Mouse (Mus musculus): Measurements from ENCODE around the gene Cutc. TPM values are rescaled to one million over a fixed set of nuclear protein-coding genes. Genes with fewer than 3 reads are reported as not detected.

The Cutc gene
- total and polyA plus RNA-seq, 3 experiments: 10.1 to 22.7 (median 18.2) TPM

GRCm38 (mm10) chr19:43786249-43787026 lies 33.6 kb downstream of the Cutc start:
- TF ChIP-seq MYC (IDR thresholded peaks at IDR 0.05; ENCODE audit: low read depth, low read length) (no peak), ELF1 (IDR thresholded peaks at IDR 0.05; ENCODE audit: low read depth, low read length) (no peak), UBTF (IDR thresholded peaks at IDR 0.05; ENCODE audit: low read depth, low read length) (no peak), USF2 (conservative IDR thresholded peaks at IDR 0.05; ENCODE audit: low read depth, low read length) (no peak), IRF4 (IDR thresholded peaks at IDR 0.05; ENCODE audit: low read depth, low read length) (no peak), ZMIZ1 (IDR thresholded peaks at IDR 0.05; ENCODE audit: low read depth, low read length) (no peak), TCF12 (IDR thresholded peaks at IDR 0.05; ENCODE audit: low read depth, low read length) (no peak), POLR2AphosphoS2 (IDR thresholded peaks at IDR 0.05; ENCODE audit: low read depth, low read length) (no peak), GABPA (IDR thresholded peaks at IDR 0.05; ENCODE audit: insufficient replicate concordance, low read depth, low read length) (no peak), CHD2 (IDR thresholded peaks at IDR 0.05; ENCODE audit: low read length) (no peak), CTCF (conservative IDR thresholded peaks at IDR 0.05 in 1 of 2, IDR thresholded peaks at IDR 0.05 in 1 of 2; ENCODE audit: low read depth in 2 of 2, low read length in 2 of 2) (no peak), NELFE (IDR thresholded peaks at IDR 0.05; ENCODE audit: low read depth, low read length) (no peak), SMC3 (IDR thresholded peaks at IDR 0.05; ENCODE audit: low read depth, low read length) (no peak), ZC3H11A (IDR thresholded peaks at IDR 0.05; ENCODE audit: low read depth, low read length) (no peak), RAD21 (IDR thresholded peaks at IDR 0.05; ENCODE audit: low read depth, low read length) (no peak), EP300 (IDR thresholded peaks at IDR 0.05; ENCODE audit: low read length) (no peak), BHLHE40 (IDR thresholded peaks at IDR 0.05; ENCODE audit: low read depth, low read length) (no peak), POLR2A (IDR thresholded peaks at IDR 0.05; ENCODE audit: low read depth, low read length) (no peak), CHD1 (IDR thresholded peaks at IDR 0.05; ENCODE audit: low read depth, low read length) (no peak), MAFK (IDR thresholded peaks at IDR 0.05; ENCODE audit: insufficient replicate concordance, low read length) (no peak)
- Histone ChIP-seq H3K4me1 (ENCODE audit: control insufficient read depth in 1 of 2, insufficient read depth in 2 of 2) (peaks cover 6 to 7% of the 10 kb centered on the region in 2 experiments; a peak in 2 of 4 replicates), H3K79me2 (replicated peaks; ENCODE audit: control insufficient read depth, extremely low read depth, insufficient read depth, poor library complexity, severe bottlenecking) (no peaks in the 10 kb centered on the region), H3K9me3 (replicated peaks; ENCODE audit: low read length) (no peaks in the 10 kb centered on the region), H3K27me3 (replicated peaks) (no peaks in the 10 kb centered on the region), H3K36me3 (replicated peaks in 1 of 2; ENCODE audit: control insufficient read depth in 1 of 2, insufficient read depth in 1 of 2, low read length in 1 of 2) (no peaks in the 10 kb centered on the region), H3K27ac (ENCODE audit: insufficient read depth, low read depth) (no peak overlapping the region), H3K4me3 (replicated peaks in 1 of 3; ENCODE audit: low read depth in 2 of 3, low read length in 2 of 3, poor library complexity in 1 of 3) (no peak overlapping the region), H3K9ac (ENCODE audit: insufficient read depth, low read depth) (no peak overlapping the region), H3K4me2 (ENCODE audit: insufficient read depth, low read depth, poor library complexity, severe bottlenecking) (peak overlapping the region; percentile 29; the same call in 1 of the 2 replicates)
- in situ Hi-C loops (cut with MboI; ENCODE audit: low pct_ligation_motif_present, low pct_unique_long_range_greater_than_20kb, low sequenced_read_pairs): no loop called here
- no peak for DNase-seq (ENCODE audit: extremely low read depth)
- dilution Hi-C loops (cut with MboI; ENCODE audit: extremely low pct_ligation_motif_present, extremely low pct_unique_long_range_greater_than_20kb, low sequenced_read_pairs): no loop called here

- in situ Hi-C loops (cut with MboI; ENCODE audit: low pct_ligation_motif_present, low pct_unique_long_range_greater_than_20kb, low sequenced_read_pairs): no loop called here
These were observed 37.0 kb downstream of the Cutc start for GRCm38 (mm10) chr19:43789817-43790216.

More at GRCm38 (mm10) chr19:43789817-43790216, 37.0 kb downstream of the Cutc start:
- DNase-seq (ENCODE audit: extremely low read depth): no peak
- no peak overlapping the region for H3K4me2 ChIP-seq (ENCODE audit: insufficient read depth, low read depth, poor library complexity, severe bottlenecking)
- no peak overlapping the region for H3K27ac ChIP-seq (ENCODE audit: insufficient read depth, low read depth)
- dilution Hi-C loops (cut with MboI; ENCODE audit: extremely low pct_ligation_motif_present, extremely low pct_unique_long_range_greater_than_20kb, low sequenced_read_pairs): no loop called here
- no peak overlapping the region for H3K9ac ChIP-seq (ENCODE audit: insufficient read depth, low read depth)
- H3K4me3 ChIP-seq (replicated peaks in 1 of 3; ENCODE audit: low read depth in 2 of 3, low read length in 2 of 3, poor library complexity in 1 of 3): no peak overlapping the region
- H3K27me3 ChIP-seq (replicated peaks): no peaks in the 10 kb centered on the region
- no peaks in the 10 kb centered on the region for H3K79me2 ChIP-seq (replicated peaks; ENCODE audit: control insufficient read depth, extremely low read depth, insufficient read depth, poor library complexity, severe bottlenecking)
- H3K4me1 ChIP-seq (ENCODE audit: control insufficient read depth in 1 of 2, insufficient read depth in 2 of 2): peaks cover 6 to 7% of the 10 kb centered on the region in 2 experiments; a peak in 2 of 4 replicates
- no peaks in the 10 kb centered on the region for H3K36me3 ChIP-seq (replicated peaks in 1 of 2; ENCODE audit: control insufficient read depth in 1 of 2, insufficient read depth in 1 of 2, low read length in 1 of 2)
- TF ChIP-seq PAX5 (IDR thresholded peaks at IDR 0.05; ENCODE audit: low read length) (no peak), CHD1 (IDR thresholded peaks at IDR 0.05; ENCODE audit: low read depth, low read length) (no peak), ZMIZ1 (IDR thresholded peaks at IDR 0.05; ENCODE audit: low read depth, low read length) (no peak), ZC3H11A (IDR thresholded peaks at IDR 0.05; ENCODE audit: low read depth, low read length) (no peak), HCFC1 (IDR thresholded peaks at IDR 0.05; ENCODE audit: low read depth, low read length) (no peak), UBTF (IDR thresholded peaks at IDR 0.05; ENCODE audit: low read depth, low read length) (no peak), CTCF (conservative IDR thresholded peaks at IDR 0.05 in 1 of 2, IDR thresholded peaks at IDR 0.05 in 1 of 2; ENCODE audit: low read depth in 2 of 2, low read length in 2 of 2) (no peak), JUN (IDR thresholded peaks at IDR 0.05; ENCODE audit: insufficient read depth, low read depth, low read length) (no peak), E2F4 (IDR thresholded peaks at IDR 0.05; ENCODE audit: insufficient replicate concordance, low read depth, low read length) (no peak), ZNF384 (IDR thresholded peaks at IDR 0.05; ENCODE audit: low read depth, low read length) (no peak), SIN3A (IDR thresholded peaks at IDR 0.05; ENCODE audit: low read length) (no peak), POLR2AphosphoS2 (IDR thresholded peaks at IDR 0.05; ENCODE audit: low read depth, low read length) (no peak), RAD21 (IDR thresholded peaks at IDR 0.05; ENCODE audit: low read depth, low read length) (no peak), MEF2A (IDR thresholded peaks at IDR 0.05; ENCODE audit: borderline replicate concordance, low read depth, low read length) (no peak), MXI1 (IDR thresholded peaks at IDR 0.05; ENCODE audit: low read depth, low read length) (no peak), SMC3 (IDR thresholded peaks at IDR 0.05; ENCODE audit: low read depth, low read length) (no peak), MAFK (IDR thresholded peaks at IDR 0.05; ENCODE audit: insufficient replicate concordance, low read length) (no peak), MYC (IDR thresholded peaks at IDR 0.05; ENCODE audit: low read depth, low read length) (no peak), MAX (IDR thresholded peaks at IDR 0.05; ENCODE audit: low read length) (no peak), RCOR1 (conservative IDR thresholded peaks at IDR 0.05; ENCODE audit: low read depth, low read length) (no peak)
- H3K9me3 ChIP-seq (replicated peaks; ENCODE audit: low read length): no peaks in the 10 kb centered on the region

Measured in CH12.LX (cell line).